Comparison of ENCODE assay signal across 8 mouse cellular contexts in genomic region chrX:74248651-74249050, GRCm38 (mm10). TPM values are rescaled to one million over a fixed set of nuclear protein-coding genes. Genes with fewer than 3 reads are reported as not detected.
DNase-seq lines count a peak whose midpoint lies in the region; ATAC-seq and TF ChIP-seq lines count a peak whose summit lies in the region.

No protein-coding gene starts in this region.

- H3K27ac ChIP-seq in cerebellum, adult 2 months (ENCODE audit: insufficient read depth, low read length): peak overlapping the region; percentile 54; the same call in 1 of the 2 replicates
- peak overlapping the region; percentile 71 for H3K27ac ChIP-seq in kidney, embryonic 15.5 days
- peak overlapping the region; percentile 83 for H3K27ac ChIP-seq in lung, embryonic 14.5 days (ENCODE audit: low read depth)

- TF ChIP-seq CTCF in cerebellum, adult 2 months (IDR thresholded peaks at IDR 0.05; ENCODE audit: borderline replicate concordance, insufficient read depth, low read depth, low read length): peak; percentile 47; the same call in 1 of the 2 replicates
- TF ChIP-seq CTCF in lung, embryonic 14.5 days (IDR thresholded peaks at IDR 0.05; ENCODE audit: low read depth): peak; percentile 65

- H3K4me3 ChIP-seq in cerebellum, adult 2 months (replicated peaks; ENCODE audit: insufficient read depth, low read depth, low read length): peak overlapping the region; percentile 31
- H3K4me3 ChIP-seq in kidney, embryonic 15.5 days (replicated peaks): peak overlapping the region; percentile 47
- peak overlapping the region; percentile 42 for H3K4me3 ChIP-seq in lung, embryonic 14.5 days (ENCODE audit: low read depth, low read length)

- H3K4me2 ChIP-seq in kidney, embryonic 15.5 days: peak overlapping the region; percentile 70
- peak overlapping the region; percentile 68 for H3K4me2 ChIP-seq in lung, embryonic 14.5 days

- TF ChIP-seq POLR2A in cerebellum, adult 2 months (IDR thresholded peaks at IDR 0.05; ENCODE audit: borderline replicate concordance, insufficient read depth, low read length): no peak

- no peaks in the 10 kb centered on the region for H3K27me3 ChIP-seq in cerebellum, adult 2 months (ENCODE audit: control insufficient read depth, insufficient read depth, low read length)
- H3K27me3 ChIP-seq in kidney, embryonic 15.5 days: no peaks in the 10 kb centered on the region
- H3K27me3 ChIP-seq in lung, embryonic 14.5 days (ENCODE audit: insufficient read depth, low read length): no peaks in the 10 kb centered on the region

- H3K36me3 ChIP-seq in kidney, embryonic 15.5 days: no peaks in the 10 kb centered on the region; the same call in 1 of the 2 replicates
- H3K36me3 ChIP-seq in lung, embryonic 14.5 days (ENCODE audit: insufficient read depth): peaks cover 4% of the 10 kb centered on the region; the same call in 1 of the 2 replicates

- no peaks in the 10 kb centered on the region for H3K9me3 ChIP-seq in kidney, embryonic 15.5 days (replicated peaks)
- no peaks in the 10 kb centered on the region for H3K9me3 ChIP-seq in lung, embryonic 14.5 days (ENCODE audit: low read depth, low read length)

- H3K9ac ChIP-seq in kidney, embryonic 15.5 days: no peak overlapping the region
- peak overlapping the region; percentile 60; the same call in 1 of the 2 replicates for H3K9ac ChIP-seq in lung, embryonic 14.5 days

- peaks cover 5% of the 10 kb centered on the region; the same call in 1 of the 2 replicates for H3K4me1 ChIP-seq in cerebellum, adult 2 months (ENCODE audit: control insufficient read depth, insufficient read depth, low read length)
- 0 out of 2 replicates have a peak, but pooled peaks cover 11% of the 10 kb centered on the region for H3K4me1 ChIP-seq in kidney, embryonic 15.5 days
- H3K4me1 ChIP-seq in lung, embryonic 14.5 days (ENCODE audit: insufficient read depth): no peaks in the 10 kb centered on the region

- peak; percentile 26 for DNase-seq in right cerebral cortex, adult 18-20 months
- no peak for DNase-seq in right cerebral cortex, postnatal 36 days (ENCODE audit: low spot score in 2 of 2)
- DNase-seq in cerebellum, adult 2 months: peak; percentile 45 to 64
- DNase-seq in gastrocnemius, postnatal 14 days: peak; percentile 53
- peak; percentile 89 for DNase-seq in lung, embryonic 14.5 days
- peak; percentile 71 for DNase-seq in right cerebral cortex, postnatal 14 days

- 15% methylated on average over 3 of the region's 3 CpGs for WGBS in cerebellum, adult 2 months
- 15% methylated on average over 3 of the region's 3 CpGs for WGBS in kidney, embryonic 15.5 days
- WGBS in lung, embryonic 14.5 days: 7% methylated on average over 3 of the region's 3 CpGs

- intact Hi-C loops in gastrocnemius, postnatal 14 days (cut with DNase I; ENCODE audit: low total_unique reads): no loop called here

- ATAC-seq in kidney, embryonic 15.5 days (replicated peaks; ENCODE audit: low FRiP score): 0 out of 2 replicates have a peak, but pooled peaks have one; percentile 1
- peak; percentile 28 for ATAC-seq in lung, embryonic 14.5 days (ENCODE audit: insufficient read depth)
- no peak for ATAC-seq in inflammation-experienced regulatory T-cells, adult 6 months

RNA-seq across cellular contexts. Expression of gene Flna, which starts 1.0 kb away (rescaled TPM):
- polyA plus RNA-seq in cerebellum, adult 2 months (2012; rRNA removed): 141 and 162 TPM in 2 replicates
- 10 to 100 TPM; 78.1 to 92.7 TPM for total RNA-seq in gastrocnemius, postnatal 14 days (2021)
- 243 and 308 TPM in 2 replicates for polyA plus RNA-seq in kidney, embryonic 15.5 days (2015; fragmentation: Nextera tagmentation; extraction: Ambion mirVana)
- polyA plus RNA-seq in lung, embryonic 14.5 days (2014; fragmentation: Nextera tagmentation; extraction: Ambion mirVana): 474 and 504 TPM in 2 replicates
- 100 to 1,000 TPM; 222 to 338 (median 279) TPM for polyA plus RNA-seq in inflammation-experienced regulatory T-cells, adult 6 months (2017; shearing (Covaris generic))

RNA-seq across cellular contexts. Expression of gene Emd, which starts 5.8 kb away (rescaled TPM):
- polyA plus RNA-seq in cerebellum, adult 2 months (2012; rRNA removed): 49.0 and 53.6 TPM in 2 replicates
- total RNA-seq in gastrocnemius, postnatal 14 days (2021): 10 to 100 TPM; 17.5 to 18.4 TPM
- 27.9 and 30.9 TPM in 2 replicates for polyA plus RNA-seq in kidney, embryonic 15.5 days (2015; fragmentation: Nextera tagmentation; extraction: Ambion mirVana)
- polyA plus RNA-seq in lung, embryonic 14.5 days (2014; fragmentation: Nextera tagmentation; extraction: Ambion mirVana): 29.1 and 29.3 TPM in 2 replicates
- polyA plus RNA-seq in inflammation-experienced regulatory T-cells, adult 6 months (2017; shearing (Covaris generic)): 10 to 100 TPM; 22.4 to 91.9 (median 32.8) TPM

RNA-seq across cellular contexts. Expression of gene Rpl10, which starts 22.0 kb away (rescaled TPM):
- polyA plus RNA-seq in cerebellum, adult 2 months (2012; rRNA removed): 511 and 570 TPM in 2 replicates
- 100 to 1,000 TPM; 121 to 122 TPM for total RNA-seq in gastrocnemius, postnatal 14 days (2021)
- polyA plus RNA-seq in kidney, embryonic 15.5 days (2015; fragmentation: Nextera tagmentation; extraction: Ambion mirVana): 796 and 801 TPM in 2 replicates
- 989 and 995 TPM in 2 replicates for polyA plus RNA-seq in lung, embryonic 14.5 days (2014; fragmentation: Nextera tagmentation; extraction: Ambion mirVana)
- 1,000 to 10,000 TPM in 1 of 3 experiments, 100 to 1,000 TPM in 2; 478 to 1,649 (median 679) TPM for polyA plus RNA-seq in inflammation-experienced regulatory T-cells, adult 6 months (2017; shearing (Covaris generic))

RNA-seq across cellular contexts. Expression of gene Taz, which starts 33.1 kb away (rescaled TPM):
- 99.4 and 100 TPM in 2 replicates for polyA plus RNA-seq in cerebellum, adult 2 months (2012; rRNA removed)
- 10 to 100 TPM; 31.6 to 34.1 TPM for total RNA-seq in gastrocnemius, postnatal 14 days (2021)
- polyA plus RNA-seq in kidney, embryonic 15.5 days (2015; fragmentation: Nextera tagmentation; extraction: Ambion mirVana): 88.2 and 91.1 TPM in 2 replicates
- polyA plus RNA-seq in lung, embryonic 14.5 days (2014; fragmentation: Nextera tagmentation; extraction: Ambion mirVana): 54.1 and 54.3 TPM in 2 replicates
- 10 to 100 TPM; 28.8 to 66.0 (median 58.8) TPM for polyA plus RNA-seq in inflammation-experienced regulatory T-cells, adult 6 months (2017; shearing (Covaris generic))

RNA-seq across cellular contexts. Expression of gene Dnase1l1, which starts 33.5 kb away (rescaled TPM):
- 6.4 and 7.5 TPM in 2 replicates for polyA plus RNA-seq in cerebellum, adult 2 months (2012; rRNA removed)
- 10 to 100 TPM; 79.6 to 82.4 TPM for total RNA-seq in gastrocnemius, postnatal 14 days (2021)
- 12.8 and 13.0 TPM in 2 replicates for polyA plus RNA-seq in kidney, embryonic 15.5 days (2015; fragmentation: Nextera tagmentation; extraction: Ambion mirVana)
- polyA plus RNA-seq in lung, embryonic 14.5 days (2014; fragmentation: Nextera tagmentation; extraction: Ambion mirVana): 10.3 and 11.0 TPM in 2 replicates
- polyA plus RNA-seq in inflammation-experienced regulatory T-cells, adult 6 months (2017; shearing (Covaris generic)): 10 to 100 TPM; 17.0 to 35.0 (median 23.7) TPM

Comparison
In these comparisons a context has a peak if more than half of its experiments do, and no peak if none do; other contexts are left out.
1. DNase-seq: peak in right cerebral cortex, adult 18-20 months (single experiment), cerebellum, adult 2 months (2 of 2), gastrocnemius, postnatal 14 days (single experiment), lung, embryonic 14.5 days (single experiment) and right cerebral cortex, postnatal 14 days (single experiment); none in right cerebral cortex, postnatal 36 days (0 of 2).
2. Peak in every context shown above with its lines, with median percentiles within 50 percentile points of each other: H3K27ac ChIP-seq and H3K4me3 ChIP-seq.